Mouse (Mus musculus): Measurements from ENCODE around the gene Nadk2. TPM values are rescaled to one million over a fixed set of nuclear protein-coding genes. Genes with fewer than 3 reads are reported as not detected.

Gene Nadk2
- polyA plus RNA-seq (2015; fragmentation: Nextera tagmentation; extraction: Ambion mirVana) = 85.7 and 88.8 TPM in 2 replicates

DNA sequence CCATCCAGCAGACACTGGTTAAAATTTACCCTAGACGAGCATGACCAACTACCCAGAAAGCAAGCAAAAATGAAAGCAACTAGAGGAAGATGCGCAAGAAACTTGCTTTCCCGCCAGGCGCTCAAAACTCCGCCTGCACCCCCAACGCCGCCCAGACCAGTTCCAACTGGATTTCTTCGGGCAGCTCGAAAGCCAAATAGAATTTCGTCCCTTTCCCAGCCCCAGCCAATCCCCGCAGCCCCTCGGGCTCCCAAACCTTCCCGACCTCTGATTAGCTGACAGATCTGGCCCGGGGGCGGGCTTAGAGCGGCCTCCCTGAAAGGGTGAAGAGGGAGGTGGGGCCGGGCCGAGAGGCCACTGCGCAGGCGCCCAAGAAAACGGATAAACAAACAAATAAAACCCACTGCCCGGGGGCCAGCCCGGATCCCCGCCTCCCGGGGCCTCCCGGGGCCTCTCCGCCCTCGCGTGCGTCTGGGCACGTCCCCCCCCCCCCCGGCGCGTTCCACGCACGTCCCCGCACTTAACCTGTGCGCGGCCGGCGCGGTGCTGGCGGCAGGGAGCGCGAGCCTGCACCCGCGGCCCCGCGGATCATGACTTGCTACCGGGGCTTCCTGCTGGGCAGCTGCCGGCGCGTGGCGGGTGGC lies at the start of gene Nadk2:
Gene Nadk2 (plus strand): TSS at position 349 of the 644 bp plus-strand sequence.
- Histone ChIP-seq H3K27ac (ENCODE audit: low read length) (peak within 1 kb of the TSS; percentile 98), H3K4me3 (ENCODE audit: low read depth, low read length) (peak within 1 kb of the TSS; percentile 100), H3K4me2 (ENCODE audit: low read depth, low read length) (peak within 1 kb of the TSS; percentile 89), H3K9me3 (replicated peaks; ENCODE audit: control insufficient read depth, low read length) (no peaks in the 10 kb centered on the region), H3K36me3 (ENCODE audit: control insufficient read depth, insufficient read depth) (no peaks in the 10 kb centered on the region), H3K4me1 (ENCODE audit: control insufficient read depth, low read depth, low read length) (peaks cover 29% of the 10 kb centered on the region), H3K9ac (ENCODE audit: low read depth, low read length) (peak within 1 kb of the TSS; percentile 100), H3K27me3 (ENCODE audit: control insufficient read depth, insufficient read depth, low read depth, low read length) (no peaks in the 10 kb centered on the region)
- ATAC-seq (ENCODE audit: low read depth) = peak; percentile 91
- under 1% methylated on average over 37 of the region's 54 CpGs for WGBS (ENCODE audit: insufficient replicate concordance)

DNA sequence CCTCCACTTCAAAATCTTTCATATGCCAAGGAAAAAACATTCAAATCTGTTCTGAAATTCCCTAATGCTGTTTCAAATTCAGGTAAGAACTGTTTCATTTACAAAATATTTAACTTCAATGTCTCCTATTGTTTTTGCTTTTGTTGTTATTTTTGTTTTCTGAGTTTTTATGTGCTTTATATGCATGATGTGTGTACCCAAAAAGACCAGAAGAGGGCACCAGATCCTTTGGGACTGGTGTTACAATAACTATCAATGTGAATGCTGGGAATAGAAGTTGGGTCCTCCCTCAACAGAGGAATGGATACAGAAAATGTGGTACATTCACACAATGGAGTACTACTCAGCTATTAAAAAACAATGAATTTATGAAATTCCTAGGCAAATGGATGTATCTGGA lies 15.4 kb upstream of the Nadk2 start:
- Histone ChIP-seq H3K4me3 (ENCODE audit: low read depth, low read length) (no peak overlapping the region), H3K9me3 (replicated peaks; ENCODE audit: control insufficient read depth, low read length) (no peaks in the 10 kb centered on the region), H3K27ac (ENCODE audit: low read length) (no peak overlapping the region), H3K4me2 (ENCODE audit: low read depth, low read length) (no peak overlapping the region), H3K36me3 (ENCODE audit: control insufficient read depth, insufficient read depth) (no peaks in the 10 kb centered on the region), H3K4me1 (ENCODE audit: control insufficient read depth, low read depth, low read length) (no peaks in the 10 kb centered on the region), H3K27me3 (ENCODE audit: control insufficient read depth, insufficient read depth, low read depth, low read length) (no peaks in the 10 kb centered on the region), H3K9ac (ENCODE audit: low read depth, low read length) (no peak overlapping the region)
- ATAC-seq (ENCODE audit: low read depth) = no peak

DNA sequence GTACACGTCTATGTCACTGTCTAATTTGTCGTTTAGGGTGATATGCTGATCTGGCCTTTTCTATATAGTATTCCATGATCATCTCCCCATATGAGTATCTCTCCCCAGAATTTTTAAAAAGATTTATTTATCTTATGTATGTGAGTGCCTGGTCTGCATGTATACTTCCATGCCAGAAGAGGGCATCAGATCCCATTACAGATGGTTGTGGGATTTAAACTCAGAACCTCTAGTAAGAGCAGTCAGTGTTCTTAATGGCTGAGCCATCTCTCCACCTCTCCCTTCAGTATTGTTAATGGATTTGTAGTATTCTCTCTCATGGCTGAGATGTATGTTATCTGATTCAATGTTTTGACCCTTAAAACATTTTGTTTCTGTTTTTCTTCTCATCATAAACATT lies 11.2 kb upstream of the Nadk2 start:
- Histone ChIP-seq H3K9ac (ENCODE audit: low read depth, low read length) (no peak overlapping the region), H3K27me3 (ENCODE audit: control insufficient read depth, insufficient read depth, low read depth, low read length) (no peaks in the 10 kb centered on the region), H3K4me1 (ENCODE audit: control insufficient read depth, low read depth, low read length) (no peaks in the 10 kb centered on the region), H3K27ac (ENCODE audit: low read length) (no peak overlapping the region), H3K36me3 (ENCODE audit: control insufficient read depth, insufficient read depth) (no peaks in the 10 kb centered on the region), H3K9me3 (replicated peaks; ENCODE audit: control insufficient read depth, low read length) (no peaks in the 10 kb centered on the region), H3K4me3 (ENCODE audit: low read depth, low read length) (no peak overlapping the region), H3K4me2 (ENCODE audit: low read depth, low read length) (no peak overlapping the region)
- 57% methylated on average over 2 of the region's 2 CpGs for WGBS (ENCODE audit: insufficient replicate concordance)
- no peak for ATAC-seq (ENCODE audit: low read depth)

DNA sequence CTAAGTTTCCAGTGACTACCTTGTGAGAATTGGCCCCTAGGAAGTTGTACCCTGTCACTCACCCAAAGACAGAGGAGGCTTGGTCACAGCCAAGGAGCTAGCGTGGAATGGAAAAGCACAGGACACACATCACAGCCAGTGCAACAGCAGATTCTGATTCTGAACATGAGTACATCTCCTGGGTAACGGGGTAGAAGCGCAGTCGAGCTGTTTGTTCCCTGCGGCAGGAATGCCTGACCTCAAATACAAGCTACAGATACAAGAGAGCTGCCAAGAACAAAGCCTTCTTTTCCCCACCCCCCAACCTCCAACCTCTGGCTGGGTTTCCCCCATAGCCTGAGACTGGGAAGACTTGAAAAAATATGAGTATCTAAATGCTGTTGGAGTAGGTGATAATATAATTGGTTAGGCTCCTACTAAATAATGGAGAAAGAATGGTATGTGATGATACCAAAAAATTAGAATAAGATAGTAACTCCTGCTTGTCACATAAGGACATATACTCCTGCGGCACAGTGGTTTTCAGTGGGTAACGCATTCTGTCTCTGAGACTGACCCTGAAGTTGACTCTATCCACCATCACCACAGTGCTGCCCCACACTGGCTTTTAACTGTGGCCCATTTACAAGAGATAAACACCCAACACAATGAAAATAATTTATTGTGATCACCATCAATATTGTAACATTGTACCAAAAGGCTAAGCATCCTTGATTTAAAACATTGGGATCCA lies 9.7 kb upstream of the Nadk2 start:
- H3K36me3 ChIP-seq (ENCODE audit: control insufficient read depth, insufficient read depth) = no peaks in the 10 kb centered on the region
- no peaks in the 10 kb centered on the region for H3K4me1 ChIP-seq (ENCODE audit: control insufficient read depth, low read depth, low read length)
- H3K27me3 ChIP-seq (ENCODE audit: control insufficient read depth, insufficient read depth, low read depth, low read length) = no peaks in the 10 kb centered on the region
- H3K27ac ChIP-seq (ENCODE audit: low read length) = no peak overlapping the region
- H3K4me3 ChIP-seq (ENCODE audit: low read depth, low read length) = no peak overlapping the region
- no peak; the same call in 1 of the 2 replicates for ATAC-seq (ENCODE audit: low read depth)
- no peak overlapping the region for H3K9ac ChIP-seq (ENCODE audit: low read depth, low read length)
- WGBS (ENCODE audit: insufficient replicate concordance) = 72% methylated on average over 7 of the region's 7 CpGs
- H3K9me3 ChIP-seq (replicated peaks; ENCODE audit: control insufficient read depth, low read length) = no peaks in the 10 kb centered on the region
- no peak overlapping the region for H3K4me2 ChIP-seq (ENCODE audit: low read depth, low read length)

DNA sequence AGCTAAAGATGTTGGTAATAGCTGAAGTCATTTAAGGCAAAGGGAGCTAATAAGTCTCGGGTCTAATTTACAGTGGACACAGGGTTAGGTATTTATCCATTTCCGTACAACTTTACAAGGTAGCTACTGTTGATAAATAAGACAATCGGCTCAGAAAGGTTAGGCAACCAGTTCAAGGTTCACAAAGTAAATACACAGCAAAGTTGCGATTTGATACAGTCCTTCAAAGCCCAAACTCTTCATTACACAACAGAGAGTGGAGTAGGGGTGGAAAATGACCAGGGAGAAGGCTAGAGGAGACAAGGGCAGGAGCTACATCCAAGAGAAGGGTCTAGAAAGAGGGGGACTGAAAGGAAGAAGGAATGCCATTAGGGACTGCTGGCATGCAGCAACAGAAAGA lies 2.2 kb upstream of the Nadk2 start:
- WGBS (ENCODE audit: insufficient replicate concordance) = 68% methylated on average over 4 of the region's 4 CpGs
- no peaks in the 10 kb centered on the region for H3K36me3 ChIP-seq (ENCODE audit: control insufficient read depth, insufficient read depth)
- H3K9me3 ChIP-seq (replicated peaks; ENCODE audit: control insufficient read depth, low read length) = no peaks in the 10 kb centered on the region
- H3K27ac ChIP-seq (ENCODE audit: low read length) = peak overlapping the region; percentile 73
- no peaks in the 10 kb centered on the region for H3K27me3 ChIP-seq (ENCODE audit: control insufficient read depth, insufficient read depth, low read depth, low read length)
- peaks cover 14% of the 10 kb centered on the region for H3K4me1 ChIP-seq (ENCODE audit: control insufficient read depth, low read depth, low read length)
- no peak overlapping the region for H3K4me3 ChIP-seq (ENCODE audit: low read depth, low read length)
- no peak overlapping the region for H3K9ac ChIP-seq (ENCODE audit: low read depth, low read length)
- H3K4me2 ChIP-seq (ENCODE audit: low read depth, low read length) = peak overlapping the region; percentile 22
- ATAC-seq (ENCODE audit: low read depth) = no peak

DNA sequence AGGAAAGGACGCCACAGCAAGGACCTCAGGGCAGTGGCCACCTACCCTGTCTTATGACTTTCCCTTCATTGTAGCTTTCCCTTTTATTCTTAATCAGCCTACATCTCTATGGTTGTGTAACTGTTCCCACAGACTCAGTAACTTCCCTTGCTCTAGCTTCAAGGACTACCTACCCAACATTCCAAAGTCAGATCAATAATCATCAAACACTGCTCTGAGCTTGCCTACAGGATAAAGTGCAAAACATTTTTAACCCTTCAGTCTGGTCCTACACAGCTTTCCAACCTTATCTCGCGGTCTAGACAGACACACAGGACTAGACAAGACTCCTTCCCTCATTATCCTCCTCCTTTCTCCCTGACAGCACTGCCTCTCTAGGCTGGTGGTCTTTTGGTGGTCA lies 707 bp upstream of the Nadk2 start:
- Histone ChIP-seq H3K27ac (ENCODE audit: low read length) (peak overlapping the region; percentile 97), H3K36me3 (ENCODE audit: control insufficient read depth, insufficient read depth) (no peaks in the 10 kb centered on the region), H3K4me2 (ENCODE audit: low read depth, low read length) (peak overlapping the region; percentile 88), H3K9ac (ENCODE audit: low read depth, low read length) (peak overlapping the region; percentile 86), H3K27me3 (ENCODE audit: control insufficient read depth, insufficient read depth, low read depth, low read length) (no peaks in the 10 kb centered on the region), H3K9me3 (replicated peaks; ENCODE audit: control insufficient read depth, low read length) (no peaks in the 10 kb centered on the region), H3K4me3 (ENCODE audit: low read depth, low read length) (peak overlapping the region; percentile 100), H3K4me1 (ENCODE audit: control insufficient read depth, low read depth, low read length) (peaks cover 23% of the 10 kb centered on the region)
- peak; percentile 5 for ATAC-seq (ENCODE audit: low read depth)
- under 1% methylated on average over 3 of the region's 3 CpGs for WGBS (ENCODE audit: insufficient replicate concordance)

DNA sequence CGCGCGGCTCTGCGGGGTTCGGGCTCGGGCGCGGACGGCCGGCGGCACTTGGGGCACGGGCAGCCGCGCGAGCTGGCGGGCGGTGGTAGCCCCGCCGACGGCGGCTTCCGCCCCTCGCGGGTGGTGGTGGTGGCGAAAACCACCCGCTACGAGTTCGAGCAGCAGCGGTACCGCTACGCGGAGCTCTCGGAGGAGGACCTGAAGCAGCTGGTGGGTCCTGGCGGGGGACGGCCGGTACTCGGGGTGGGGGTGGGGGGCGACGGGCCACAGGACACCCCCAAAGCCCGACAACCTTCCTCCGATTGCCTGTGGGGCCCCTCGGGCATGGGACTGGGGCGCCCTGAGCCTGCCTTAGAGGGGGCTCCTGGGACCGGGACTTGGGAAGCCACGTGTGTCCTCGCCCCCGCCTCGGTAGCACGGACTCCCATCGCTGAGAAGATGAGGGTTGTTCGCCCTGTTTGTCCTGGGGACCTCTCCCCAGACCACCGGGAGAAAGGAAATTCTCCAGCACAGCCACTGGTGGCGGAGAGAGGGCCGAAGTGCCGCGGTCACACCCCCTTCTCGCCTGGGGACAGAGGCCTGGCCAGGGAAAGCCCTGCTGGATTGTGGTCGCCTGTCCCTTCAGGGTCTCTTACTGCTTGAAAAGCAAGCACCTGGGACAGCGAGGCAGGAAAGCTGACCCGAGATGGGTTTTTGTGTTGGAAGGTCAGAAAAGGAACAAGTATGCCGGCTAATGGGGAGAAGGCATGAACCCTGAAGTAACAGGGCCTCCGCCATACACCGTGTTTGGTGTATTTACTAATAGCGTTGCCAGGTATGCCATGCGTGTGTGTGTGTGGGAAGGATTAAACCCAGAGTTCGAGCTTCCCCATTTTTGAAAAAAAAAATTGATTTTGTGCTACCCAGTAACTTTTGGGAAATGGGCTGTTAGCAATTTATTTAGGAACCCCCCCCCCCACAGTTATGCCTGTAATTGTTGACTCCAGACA lies 790 bp downstream of the Nadk2 start:
- under 1% methylated on average over 54 of the region's 66 CpGs for WGBS (ENCODE audit: insufficient replicate concordance)
- H3K27me3 ChIP-seq (ENCODE audit: control insufficient read depth, insufficient read depth, low read depth, low read length) = no peaks in the 10 kb centered on the region
- H3K9me3 ChIP-seq (replicated peaks; ENCODE audit: control insufficient read depth, low read length) = no peaks in the 10 kb centered on the region
- H3K4me1 ChIP-seq (ENCODE audit: control insufficient read depth, low read depth, low read length) = peaks cover 38% of the 10 kb centered on the region
- peak overlapping the region; percentile 89 for H3K4me2 ChIP-seq (ENCODE audit: low read depth, low read length)
- peak overlapping the region; percentile 98 for H3K27ac ChIP-seq (ENCODE audit: low read length)
- H3K9ac ChIP-seq (ENCODE audit: low read depth, low read length) = peak overlapping the region; percentile 100
- ATAC-seq (ENCODE audit: low read depth) = no peak
- peak overlapping the region; percentile 100 for H3K4me3 ChIP-seq (ENCODE audit: low read depth, low read length)
- no peaks in the 10 kb centered on the region for H3K36me3 ChIP-seq (ENCODE audit: control insufficient read depth, insufficient read depth)

DNA sequence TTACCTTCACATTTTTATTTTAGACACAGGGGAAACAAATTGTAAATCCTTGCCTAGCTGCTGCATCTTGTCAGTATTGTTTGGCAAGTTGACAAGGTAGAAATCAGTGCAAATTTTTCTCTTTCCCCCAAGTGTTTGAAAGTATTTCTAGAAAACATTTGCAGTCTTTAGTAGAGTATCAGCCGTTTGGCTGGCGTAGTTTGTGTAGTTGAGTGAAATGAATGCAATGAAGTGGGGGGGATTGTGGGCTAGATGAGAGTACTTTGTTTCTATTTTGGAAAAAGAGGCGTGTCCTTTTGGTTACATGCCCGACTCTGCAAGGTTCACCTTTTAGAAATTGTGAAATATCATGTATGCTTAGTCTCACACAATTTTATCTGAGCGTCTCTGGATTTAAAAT lies 1.6 kb downstream of the Nadk2 start:
- no peak for ATAC-seq (ENCODE audit: low read depth)
- Histone ChIP-seq H3K4me3 (ENCODE audit: low read depth, low read length) (peak overlapping the region; percentile 100), H3K27ac (ENCODE audit: low read length) (peak overlapping the region; percentile 98), H3K4me1 (ENCODE audit: control insufficient read depth, low read depth, low read length) (peaks cover 41% of the 10 kb centered on the region), H3K4me2 (ENCODE audit: low read depth, low read length) (peak overlapping the region; percentile 89), H3K36me3 (ENCODE audit: control insufficient read depth, insufficient read depth) (no peaks in the 10 kb centered on the region), H3K9ac (ENCODE audit: low read depth, low read length) (peak overlapping the region; percentile 100), H3K9me3 (replicated peaks; ENCODE audit: control insufficient read depth, low read length) (no peaks in the 10 kb centered on the region), H3K27me3 (ENCODE audit: control insufficient read depth, insufficient read depth, low read depth, low read length) (no peaks in the 10 kb centered on the region)
- under 1% methylated on average over 5 of the region's 5 CpGs for WGBS (ENCODE audit: insufficient replicate concordance)

Data from liver, embryonic 16.5 days (tissue).